Comparison of ENCODE assay signal across 28 mouse cellular contexts in the genomic region with DNA sequence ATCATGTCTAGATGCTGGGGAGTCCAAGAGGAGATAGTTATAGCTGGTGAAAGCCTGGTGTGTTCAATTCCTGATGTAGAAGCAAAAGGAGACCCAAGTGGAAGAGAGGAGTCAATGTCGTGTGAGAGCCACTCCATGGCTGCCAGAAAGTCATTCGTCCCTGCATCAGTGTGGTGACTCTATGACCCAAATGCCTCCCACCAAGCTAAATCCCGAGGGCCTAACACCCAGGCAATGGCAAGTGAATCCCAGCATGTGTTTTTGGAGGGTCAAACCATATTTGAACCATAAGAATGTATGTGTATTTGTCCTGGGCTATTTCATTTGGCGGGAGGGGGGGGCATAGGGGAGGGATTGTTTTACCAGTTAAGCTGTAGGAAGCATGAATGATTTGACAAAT.
"Had no signal": no experiment of that assay in that cellular context is flagged by ENCODE, and none has a peak within 500 bp of the region (broad histone marks: within the 10 kb centered on the region; RNA-seq: fewer than 3 reads in every experiment).

No protein-coding gene starts in this region.

- H3K36me3 ChIP-seq: limb, embryonic 10.5 days; limb, embryonic 12.5 days; limb, embryonic 13.5 days; limb, embryonic 15.5 days; liver, embryonic 12.5 days; liver, embryonic 13.5 days; liver, embryonic 15.5 days; lung, embryonic 15.5 days; midbrain, embryonic 10.5 days; midbrain, embryonic 12.5 days; midbrain, embryonic 13.5 days; midbrain, embryonic 15.5 days; neural tube, embryonic 12.5 days had no signal

- H3K27ac ChIP-seq: limb, embryonic 10.5 days; limb, embryonic 12.5 days; limb, embryonic 13.5 days; limb, embryonic 15.5 days; liver, embryonic 12.5 days; liver, embryonic 13.5 days; liver, embryonic 14.5 days; liver, embryonic 15.5 days; lung, embryonic 15.5 days; macrophage; midbrain, embryonic 10.5 days; midbrain, embryonic 12.5 days; midbrain, embryonic 13.5 days; midbrain, embryonic 15.5 days; neural tube, embryonic 12.5 days had no signal

- H3K27me3 ChIP-seq: limb, embryonic 12.5 days; limb, embryonic 13.5 days; limb, embryonic 15.5 days; liver, embryonic 12.5 days; liver, embryonic 13.5 days; liver, embryonic 15.5 days; lung, embryonic 15.5 days; megakaryocyte, embryonic 14.5 days; midbrain, embryonic 12.5 days; midbrain, embryonic 13.5 days; midbrain, embryonic 15.5 days; neural tube, embryonic 12.5 days had no signal

- H3K4me3 ChIP-seq: limb, embryonic 10.5 days; limb, embryonic 12.5 days; limb, embryonic 13.5 days; limb, embryonic 15.5 days; liver, embryonic 12.5 days; liver, embryonic 13.5 days; liver, embryonic 15.5 days; lung, embryonic 15.5 days; megakaryocyte, embryonic 14.5 days; midbrain, embryonic 10.5 days; midbrain, embryonic 12.5 days; midbrain, embryonic 13.5 days; midbrain, embryonic 15.5 days; myocyte; neural tube, embryonic 12.5 days had no signal

- H3K9me3 ChIP-seq: limb, embryonic 10.5 days; limb, embryonic 12.5 days; limb, embryonic 13.5 days; limb, embryonic 15.5 days; liver, embryonic 12.5 days; liver, embryonic 13.5 days; liver, embryonic 15.5 days; lung, embryonic 15.5 days; megakaryocyte, embryonic 14.5 days; midbrain, embryonic 10.5 days; midbrain, embryonic 12.5 days; midbrain, embryonic 13.5 days; midbrain, embryonic 15.5 days; neural tube, embryonic 12.5 days had no signal

- DNase-seq: left cerebral cortex, postnatal 4 days; liver; liver, embryonic 13.5 days; liver, postnatal 0 days; lung, adult 18-20 months; lung, adult 2 months; lung, embryonic 14.5 days; lung, postnatal 10 days; lung, postnatal 14 days; lung, postnatal 36 days; lung, postnatal 4 days; midbrain, embryonic 14.5 days had no signal

- H3K4me1 ChIP-seq: midbrain, embryonic 12.5 days; midbrain, embryonic 13.5 days; midbrain, embryonic 15.5 days had no signal
